Mouse (Mus musculus) MEL (cell line): ENCODE measurements around the gene Lsm12. TPM values are rescaled to one million over a fixed set of nuclear protein-coding genes. Genes with fewer than 3 reads are reported as not detected.

Source experiments
- DNase-seq: peaks from one replicate; pipeline ENCODE4 v3.0.0; 2011; ENCODE audit warnings: low read depth, low spot score
- H3K27ac ChIP-seq: 2 replicates; pipeline ENCODE4 v1.5.1; 2012; ENCODE audit warnings: low read depth, mild to moderate bottlenecking, control low read depth, low read length, moderate library complexity; ENCODE audit not compliant: control insufficient read depth
- H3K27me3 ChIP-seq, 2 experiments: fragments of 150-350 bp in 1 of 2; sonication (generic) in 1 of 2; 2 replicates each; pipeline ENCODE4 v1.6.1; 2012; ENCODE audit warnings: low read length in 2 of 2, mild to moderate bottlenecking in 2 of 2, improper control_type of control experiment in 1 of 2, moderate library complexity in 1 of 2; ENCODE audit not compliant: insufficient read depth in 2 of 2, control insufficient read depth in 1 of 2
- H3K36me3 ChIP-seq, 2 experiments: 2 replicates each; pipeline ENCODE4 v1.6.1; 2012 to 2014; ENCODE audit warnings: low read length in 2 of 2, improper control_type of control experiment in 1 of 2, inconsistent platforms in 1 of 2, mild to moderate bottlenecking in 1 of 2; ENCODE audit not compliant: insufficient read depth in 2 of 2, control insufficient read depth in 1 of 2
- H3K4me1 ChIP-seq, 2 experiments: fragments of 150-350 bp in 1 of 2; sonication (generic) in 1 of 2; 2 replicates each; pipeline ENCODE4 v1.6.1; 2012; ENCODE audit warnings: low read length in 2 of 2, improper control_type of control experiment in 1 of 2, mild to moderate bottlenecking in 1 of 2; ENCODE audit not compliant: insufficient read depth in 2 of 2, control insufficient read depth in 1 of 2
- H3K4me3 ChIP-seq, 2 experiments: fragments of 150-350 bp in 1 of 2; sonication (generic) in 1 of 2; 2 replicates each; pipeline ENCODE4 v1.5.1; 2012; ENCODE audit warnings: low read depth in 2 of 2, low read length in 2 of 2, mild to moderate bottlenecking in 2 of 2, moderate library complexity in 2 of 2, control low read depth in 1 of 2, improper control_type of control experiment in 1 of 2; ENCODE audit not compliant: control insufficient read depth in 1 of 2, insufficient read depth in 1 of 2
- H3K79me2 ChIP-seq: 2 replicates; pipeline ENCODE4 v1.6.1; 2012; ENCODE audit warnings: mild to moderate bottlenecking, low read length, moderate library complexity; ENCODE audit not compliant: control insufficient read depth, poor library complexity, insufficient read depth
- H3K9ac ChIP-seq: 2 replicates; pipeline ENCODE4 v1.6.1; 2012; ENCODE audit warnings: low read depth, mild to moderate bottlenecking, control low read depth, low read length, moderate library complexity; ENCODE audit not compliant: control insufficient read depth, poor library complexity, severe bottlenecking
- H3K9me3 ChIP-seq: fragments of 150-350 bp; sonication (generic); replicated peaks from 2 replicates; pipeline ENCODE4 v1.6.1; 2012; ENCODE audit warnings: mild to moderate bottlenecking, low read length, improper control_type of control experiment, moderate library complexity; ENCODE audit not compliant: insufficient read depth
- BHLHE40 ChIP-seq: IDR thresholded peaks from 2 replicates; pipeline ENCODE4 v1.6.1; 2012; ENCODE audit warnings: low read depth, mild to moderate bottlenecking, inconsistent platforms, low read length, improper control_type of control experiment, borderline replicate concordance
- CHD1 ChIP-seq: IDR thresholded peaks from 2 replicates; pipeline ENCODE4 v1.6.1; 2012; ENCODE audit warnings: low read depth, mild to moderate bottlenecking, inconsistent platforms, low read length, improper control_type of control experiment
- CTCF ChIP-seq, 3 experiments: IDR thresholded peaks in 2 of 3; conservative IDR thresholded peaks in 1 of 3; 2 replicates each; pipeline ENCODE4 v1.5.1; 2011 to 2012; ENCODE audit warnings: low read length in 3 of 3, low read depth in 2 of 3, mild to moderate bottlenecking in 2 of 3, improper control_type of control experiment in 1 of 3, inconsistent platforms in 1 of 3, mixed read lengths in 1 of 3, moderate library complexity in 1 of 3; ENCODE audit not compliant: control insufficient read depth in 1 of 3, insufficient read depth in 1 of 3, poor library complexity in 1 of 3, severe bottlenecking in 1 of 3
- E2F4 ChIP-seq: IDR thresholded peaks from 2 replicates; pipeline ENCODE4 v1.6.1; 2011; ENCODE audit warnings: low read depth, low read length, improper control_type of control experiment, borderline replicate concordance
- EP300 ChIP-seq, 2 experiments: IDR thresholded peaks; 2 replicates each; pipeline ENCODE4 v1.6.1; 2011; ENCODE audit warnings: improper control_type of control experiment in 2 of 2, low read length in 2 of 2, low read depth in 1 of 2, mild to moderate bottlenecking in 1 of 2
- GABPA ChIP-seq: IDR thresholded peaks from 2 replicates; pipeline ENCODE4 v1.6.1; 2012; ENCODE audit warnings: low read depth, mild to moderate bottlenecking, inconsistent platforms, low read length, improper control_type of control experiment, moderate library complexity
- GATA1 ChIP-seq: IDR thresholded peaks from 2 replicates; pipeline ENCODE4 v1.6.1; 2011; ENCODE audit warnings: low read depth, low read length, improper control_type of control experiment
- KAT2A ChIP-seq: conservative IDR thresholded peaks from 2 replicates; pipeline ENCODE4 v1.6.1; 2012; ENCODE audit warnings: low read depth, low read length, improper control_type of control experiment, inconsistent platforms
- MAFK ChIP-seq: IDR thresholded peaks from 2 replicates; pipeline ENCODE4 v1.6.1; 2011; ENCODE audit warnings: low read depth, mild to moderate bottlenecking, low read length, improper control_type of control experiment, borderline replicate concordance
- MAX ChIP-seq: IDR thresholded peaks from 2 replicates; pipeline ENCODE4 v1.6.1; 2011; ENCODE audit warnings: low read length, improper control_type of control experiment
- MAZ ChIP-seq: IDR thresholded peaks from 2 replicates; pipeline ENCODE4 v1.6.1; 2012; ENCODE audit warnings: low read depth, mild to moderate bottlenecking, inconsistent platforms, low read length, improper control_type of control experiment
- MYB ChIP-seq: IDR thresholded peaks from 2 replicates; pipeline ENCODE4 v1.6.1; 2011; ENCODE audit warnings: mild to moderate bottlenecking, low read depth, low read length, improper control_type of control experiment
- MYC ChIP-seq: IDR thresholded peaks from 2 replicates; pipeline ENCODE4 v1.6.1; 2011; ENCODE audit warnings: low read depth, mild to moderate bottlenecking, low read length, improper control_type of control experiment, moderate library complexity
- NRF1 ChIP-seq: IDR thresholded peaks from 2 replicates; pipeline ENCODE4 v1.6.1; 2014; ENCODE audit warnings: low read depth, mild to moderate bottlenecking, inconsistent platforms, low read length, improper control_type of control experiment, moderate library complexity; ENCODE audit not compliant: poor library complexity, insufficient read depth, severe bottlenecking
- POLR2AphosphoS2 ChIP-seq: IDR thresholded peaks from 2 replicates; pipeline ENCODE4 v1.6.1; 2011; ENCODE audit warnings: low read length, improper control_type of control experiment
- POLR2AphosphoS5 ChIP-seq: IDR thresholded peaks from 2 replicates; pipeline ENCODE4 v1.6.1; 2012; ENCODE audit warnings: low read depth, borderline replicate concordance, mild to moderate bottlenecking, inconsistent platforms, low read length, moderate library complexity, mixed read lengths
- RAD21 ChIP-seq: IDR thresholded peaks from 2 replicates; pipeline ENCODE4 v1.6.1; 2011; ENCODE audit warnings: mild to moderate bottlenecking, low read depth, low read length, improper control_type of control experiment
- SIN3A ChIP-seq: IDR thresholded peaks from 2 replicates; pipeline ENCODE4 v1.6.1; 2012; ENCODE audit warnings: low read length, improper control_type of control experiment, inconsistent platforms
- SMC3 ChIP-seq: IDR thresholded peaks from 2 replicates; pipeline ENCODE4 v1.6.1; 2011; ENCODE audit warnings: low read depth, low read length, improper control_type of control experiment
- ZC3H11A ChIP-seq: IDR thresholded peaks from 2 replicates; pipeline ENCODE4 v1.6.1; 2012; ENCODE audit warnings: low read depth, mild to moderate bottlenecking, inconsistent platforms, low read length, improper control_type of control experiment
- ZKSCAN1 ChIP-seq: IDR thresholded peaks from 2 replicates; pipeline ENCODE4 v1.6.1; 2012; ENCODE audit warnings: low read depth, mild to moderate bottlenecking, inconsistent platforms, low read length, improper control_type of control experiment, moderate library complexity
- ZMIZ1 ChIP-seq: IDR thresholded peaks from 2 replicates; pipeline ENCODE4 v1.6.1; 2012; ENCODE audit warnings: low read depth, mild to moderate bottlenecking, inconsistent platforms, low read length, improper control_type of control experiment, moderate library complexity
- polyA plus RNA-seq, 2 experiments: library from polyadenylated mRNA; stranded (reverse) in 1 of 2; unstranded in 1 of 2; fragments of >175 nt in 1 of 2; fragments of >200 nt in 1 of 2; gene quantifications; 2 replicates each; pipeline versions ENCODE4 v1.2.1 to v1.2.4; 2012; ENCODE audit warnings: low replicate concordance in 2 of 2, low read depth in 1 of 2; ENCODE audit not compliant: insufficient read length in 2 of 2, insufficient read depth in 1 of 2, missing spikeins in 1 of 2
- total RNA-seq: library from RNA; depleted of rRNA; stranded (reverse); fragments of 300-350 nt; gene quantifications from 2 replicates; pipeline ENCODE4 v1.2.3, GENCODE M21; 2012

Lsm12 gene
- total and polyA plus RNA-seq, 3 experiments = 75.0 to 150 (median 128) TPM

DNA sequence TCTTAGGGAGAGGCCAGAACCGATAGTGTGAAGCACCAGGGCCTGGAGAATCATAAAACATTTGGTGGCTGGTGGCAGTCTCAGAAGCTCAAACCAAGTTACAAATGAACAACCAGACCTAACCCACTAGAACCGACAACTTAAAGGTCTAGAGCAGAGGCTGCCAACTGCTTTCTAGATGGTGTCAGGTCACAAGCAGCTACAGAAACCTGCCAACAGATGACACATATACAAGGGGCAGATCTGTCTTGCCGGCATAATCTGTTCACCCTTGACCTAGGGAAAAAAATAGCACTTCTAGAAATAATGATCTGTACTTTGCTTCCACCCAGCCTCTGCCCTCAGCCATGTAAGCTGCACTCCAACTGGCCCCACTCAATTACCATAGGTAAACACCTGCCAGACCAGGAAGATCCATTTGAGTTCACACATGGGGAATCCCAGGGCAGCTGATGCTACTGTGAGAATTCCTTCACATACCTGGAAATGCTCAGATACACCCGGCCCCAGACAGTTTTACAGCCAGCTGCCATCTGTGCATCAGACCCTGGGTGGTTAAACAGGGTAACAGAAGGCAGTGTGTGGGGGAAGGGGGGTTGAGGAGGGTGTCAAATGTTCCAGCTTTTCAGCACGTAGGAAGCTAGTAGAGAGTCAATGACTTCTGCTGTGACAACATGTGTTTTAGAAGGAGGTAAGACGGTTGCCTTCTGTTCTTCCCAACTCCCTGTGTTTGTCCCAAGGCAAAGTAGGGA, 18.9 kb downstream of the Lsm12 start:
- no peak for DNase-seq
- H3K79me2 ChIP-seq = peaks cover 9% of the 10 kb centered on the region
- no peaks in the 10 kb centered on the region for H3K9me3 ChIP-seq
- peaks cover 0 to 25% of the 10 kb centered on the region in 2 experiments; a peak in 2 of 4 replicates for H3K36me3 ChIP-seq
- H3K4me3 ChIP-seq = no peak overlapping the region
- no peaks in the 10 kb centered on the region for H3K4me1 ChIP-seq
- no peak overlapping the region for H3K27ac ChIP-seq
- H3K9ac ChIP-seq = no peak overlapping the region
- H3K27me3 ChIP-seq = no peaks in the 10 kb centered on the region
- no peak for TF ChIP-seq SIN3A
- TF ChIP-seq ZKSCAN1 = no peak
- no peak for TF ChIP-seq BHLHE40
- no peak for TF ChIP-seq SMC3
- TF ChIP-seq ZMIZ1 = no peak
- no peak for TF ChIP-seq MAX
- no peak for TF ChIP-seq POLR2AphosphoS2
- no peak for TF ChIP-seq MAZ
- TF ChIP-seq POLR2AphosphoS5 = no peak
- no peak for TF ChIP-seq ZC3H11A
- no peak for TF ChIP-seq GATA1
- TF ChIP-seq CHD1 = no peak
- no peak for TF ChIP-seq MYC
- TF ChIP-seq E2F4 = no peak
- TF ChIP-seq EP300 (IDR thresholded peaks at IDR 0.05; ENCODE audit: low read depth in 1 of 2, low read length in 2 of 2) = no peak
- TF ChIP-seq KAT2A = no peak
- TF ChIP-seq RAD21 = no peak
- TF ChIP-seq GABPA = no peak

DNA sequence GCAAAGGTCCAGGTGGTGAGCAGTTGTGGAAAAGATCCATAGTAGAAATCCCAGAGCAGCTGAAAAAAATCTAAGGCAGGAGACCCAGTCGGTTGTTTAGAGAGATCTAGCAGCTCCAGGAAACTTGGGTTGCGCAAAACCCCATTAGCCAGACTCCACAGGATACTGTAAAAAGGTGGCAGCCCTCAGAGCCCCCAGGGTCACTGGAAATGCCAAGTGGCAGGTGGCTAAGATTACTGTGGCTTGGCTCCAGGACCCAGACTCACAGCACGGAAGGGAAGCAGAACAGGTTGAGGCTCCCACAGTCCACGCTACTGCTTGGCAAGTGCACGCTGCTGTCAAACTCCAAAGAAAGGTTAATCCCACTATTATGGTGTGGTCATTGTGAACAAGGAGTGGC, 25.3 kb downstream of the Lsm12 start:
- DNase-seq = no peak
- H3K9ac ChIP-seq = no peak overlapping the region
- peaks cover 0 to 4% of the 10 kb centered on the region in 2 experiments; a peak in 2 of 4 replicates for H3K4me1 ChIP-seq
- H3K9me3 ChIP-seq = no peaks in the 10 kb centered on the region
- no peak overlapping the region for H3K4me3 ChIP-seq
- peaks cover 3 to 4% of the 10 kb centered on the region in 2 experiments for H3K36me3 ChIP-seq
- H3K79me2 ChIP-seq = no peaks in the 10 kb centered on the region; the same call in 1 of the 2 replicates
- no peaks in the 10 kb centered on the region for H3K27me3 ChIP-seq
- no peak for TF ChIP-seq NRF1
- TF ChIP-seq GATA1 = no peak
- no peak for TF ChIP-seq MYB
- TF ChIP-seq CTCF (IDR thresholded peaks at IDR 0.05 in 2 of 3, conservative IDR thresholded peaks at IDR 0.05 in 1 of 3; ENCODE audit: control insufficient read depth in 1 of 3, insufficient read depth in 1 of 3, low read depth in 2 of 3, low read length in 3 of 3, poor library complexity in 1 of 3, severe bottlenecking in 1 of 3) = no peak
- TF ChIP-seq MAZ = no peak
- TF ChIP-seq MAFK = no peak
- TF ChIP-seq POLR2AphosphoS2 = peak; percentile 46
- TF ChIP-seq, all 39 proteins: peak for 1
- H3K27ac ChIP-seq = no peak overlapping the region
